Mouse (Mus musculus): ENCODE results near the gene Barx2. TPM values are rescaled to one million over a fixed set of nuclear protein-coding genes. Genes with fewer than 3 reads are reported as not detected.

The Barx2 gene
- polyA plus RNA-seq, 1 experiment from 2014 or later = 0.16 TPM

DNA sequence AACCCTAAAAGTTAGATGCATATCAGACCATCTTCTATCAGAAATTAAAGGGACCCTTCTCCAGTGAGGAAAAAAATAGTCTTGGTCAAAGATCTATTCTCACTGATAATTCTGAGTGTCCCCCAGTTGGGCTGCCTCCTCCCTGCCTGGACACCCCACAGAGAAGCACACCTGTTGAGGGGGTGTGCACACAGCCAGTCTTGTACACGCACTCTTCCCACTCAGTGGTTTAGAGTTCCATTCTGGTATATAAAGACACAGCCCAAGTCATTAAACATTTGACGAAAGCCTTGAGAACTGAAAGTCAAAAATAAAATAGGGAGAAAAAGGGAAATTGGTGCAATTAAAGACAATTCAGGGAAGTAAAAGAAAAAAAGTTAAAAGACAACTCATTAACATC is 30.9 kb downstream of the Barx2 start:
- WGBS = 88% methylated on average over 2 of the region's 2 CpGs
- H3K4me1 ChIP-seq = no peaks in the 10 kb centered on the region
- no peak overlapping the region for H3K9ac ChIP-seq
- H3K4me3 ChIP-seq (replicated peaks) = no peak overlapping the region
- no peak overlapping the region for H3K27ac ChIP-seq
- H3K36me3 ChIP-seq = no peaks in the 10 kb centered on the region
- no peak for ATAC-seq (replicated peaks; ENCODE audit: low FRiP score)
- H3K9me3 ChIP-seq (replicated peaks) = no peaks in the 10 kb centered on the region
- no peak overlapping the region for H3K4me2 ChIP-seq
- H3K27me3 ChIP-seq = no peaks in the 10 kb centered on the region

DNA sequence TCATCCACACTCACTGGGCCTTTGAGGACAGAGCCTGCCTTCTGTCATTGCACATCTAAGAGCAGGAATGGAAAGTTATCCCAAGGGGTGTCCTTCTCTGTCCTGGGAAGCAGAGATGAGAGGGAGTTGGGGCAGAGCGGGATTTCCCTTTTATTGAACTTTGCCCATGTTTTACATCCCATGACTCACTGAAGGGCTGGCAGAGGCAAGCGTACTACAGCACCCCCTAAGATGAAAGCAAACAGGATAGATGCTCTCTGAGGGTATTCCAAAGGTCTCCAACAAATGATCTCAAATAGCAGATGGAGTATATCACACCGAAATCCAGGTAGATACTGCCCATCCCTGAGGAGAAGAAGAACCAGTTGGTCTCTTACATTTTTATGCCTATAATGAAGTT is 37.7 kb downstream of the Barx2 start:
- no peak overlapping the region for H3K4me2 ChIP-seq
- no peaks in the 10 kb centered on the region for H3K27me3 ChIP-seq
- H3K9me3 ChIP-seq (replicated peaks) = no peaks in the 10 kb centered on the region
- no peak overlapping the region for H3K27ac ChIP-seq
- 83% methylated on average over 3 of the region's 3 CpGs for WGBS
- no peak for ATAC-seq (replicated peaks; ENCODE audit: low FRiP score)
- H3K36me3 ChIP-seq = no peaks in the 10 kb centered on the region
- H3K9ac ChIP-seq = no peak overlapping the region
- H3K4me1 ChIP-seq = no peaks in the 10 kb centered on the region
- H3K4me3 ChIP-seq (replicated peaks) = no peak overlapping the region

GRCm38 (mm10) chr9:31874236-31874635 is 39.0 kb downstream of the Barx2 start:
- Histone ChIP-seq H3K36me3 (no peaks in the 10 kb centered on the region), H3K9ac (no peak overlapping the region), H3K4me2 (no peak overlapping the region), H3K4me3 (replicated peaks) (no peak overlapping the region), H3K9me3 (replicated peaks) (no peaks in the 10 kb centered on the region), H3K27me3 (no peaks in the 10 kb centered on the region), H3K27ac (no peak overlapping the region), H3K4me1 (no peaks in the 10 kb centered on the region)
- 87% methylated on average over 3 of the region's 3 CpGs for WGBS
- no peak for ATAC-seq (replicated peaks; ENCODE audit: low FRiP score)

DNA sequence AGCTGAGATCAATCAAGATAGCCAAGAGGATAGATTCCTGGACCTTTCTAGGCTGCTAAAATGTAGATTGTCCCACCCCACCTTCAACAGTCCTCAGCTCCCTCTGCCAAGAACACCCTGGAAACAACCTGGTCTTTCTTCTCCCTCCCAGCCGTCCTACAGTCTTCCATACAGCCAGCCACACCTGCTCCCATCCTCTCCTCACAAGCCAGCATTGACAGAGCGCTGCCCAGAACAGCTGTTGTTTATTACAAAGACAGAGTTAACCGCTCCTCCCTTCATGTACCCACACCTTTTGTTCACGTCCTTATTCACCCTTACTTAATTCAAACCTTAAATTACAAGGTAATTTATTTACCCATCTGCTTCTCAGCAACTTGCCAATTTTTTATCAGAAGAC is 41.9 kb downstream of the Barx2 start:
- H3K9ac ChIP-seq = no peak overlapping the region

GRCm38 (mm10) chr9:31868823-31869460 is 44.3 kb downstream of the Barx2 start:
- H3K27ac ChIP-seq = no peak overlapping the region
- WGBS = 60% methylated on average over 2 of the region's 2 CpGs
- no peak for ATAC-seq (replicated peaks; ENCODE audit: low FRiP score)

More for the DNA sequence above, 41.9 kb downstream of the Barx2 start:
- WGBS = 45% methylated on average over 4 of the region's 4 CpGs
- Histone ChIP-seq H3K36me3 (no peaks in the 10 kb centered on the region), H3K4me2 (no peak overlapping the region), H3K9me3 (replicated peaks) (no peaks in the 10 kb centered on the region), H3K27me3 (no peaks in the 10 kb centered on the region), H3K4me1 (0 out of 2 replicates have a peak, but pooled peaks cover 3% of the 10 kb centered on the region), H3K4me3 (replicated peaks) (no peak overlapping the region), H3K27ac (no peak overlapping the region)
- no peak for ATAC-seq (replicated peaks; ENCODE audit: low FRiP score)

DNA sequence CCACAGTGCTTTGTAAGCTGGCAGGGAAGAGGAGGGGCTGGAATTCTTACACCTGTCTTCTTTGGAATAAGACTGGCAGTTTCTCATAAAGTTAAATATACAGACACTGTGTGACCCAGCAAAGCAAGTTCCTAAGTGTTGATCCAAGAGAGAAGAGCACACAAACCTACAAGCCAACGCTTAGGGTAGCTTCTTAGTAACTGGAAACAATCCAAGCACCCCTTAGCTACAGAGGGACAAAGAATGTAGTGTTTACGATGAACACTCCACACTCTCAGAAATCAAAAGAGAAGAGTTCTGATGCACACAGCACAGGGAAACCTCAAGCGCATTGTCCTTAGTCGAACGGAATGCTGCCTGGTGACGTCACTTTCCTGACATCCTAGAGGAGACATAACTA is 49.4 kb downstream of the Barx2 start:
- H3K36me3 ChIP-seq = no peaks in the 10 kb centered on the region
- WGBS = 77% methylated on average over 6 of the region's 6 CpGs
- H3K4me1 ChIP-seq = 0 out of 2 replicates have a peak, but pooled peaks cover 2% of the 10 kb centered on the region
- no peak overlapping the region for H3K4me3 ChIP-seq (replicated peaks)
- H3K27ac ChIP-seq = no peak overlapping the region
- ATAC-seq (replicated peaks; ENCODE audit: low FRiP score) = no peak
- H3K9me3 ChIP-seq (replicated peaks) = no peaks in the 10 kb centered on the region
- no peak overlapping the region for H3K9ac ChIP-seq
- H3K27me3 ChIP-seq = no peaks in the 10 kb centered on the region
- H3K4me2 ChIP-seq = no peak overlapping the region

More at GRCm38 (mm10) chr9:31868823-31869460, 44.3 kb downstream of the Barx2 start:
- Histone ChIP-seq H3K36me3 (no peaks in the 10 kb centered on the region), H3K27me3 (no peaks in the 10 kb centered on the region), H3K9me3 (replicated peaks) (no peaks in the 10 kb centered on the region), H3K4me2 (no peak overlapping the region), H3K9ac (no peak overlapping the region), H3K4me3 (replicated peaks) (no peak overlapping the region), H3K4me1 (0 out of 2 replicates have a peak, but pooled peaks cover 3% of the 10 kb centered on the region)

- no peaks in the 10 kb centered on the region for H3K9me3 ChIP-seq (replicated peaks)
- H3K4me3 ChIP-seq (replicated peaks) = no peak overlapping the region
- peaks cover 11% of the 10 kb centered on the region; the same call in 1 of the 2 replicates for H3K27me3 ChIP-seq
- no peaks in the 10 kb centered on the region for H3K36me3 ChIP-seq
- 67% methylated on average over 5 of the region's 5 CpGs for WGBS
- ATAC-seq (replicated peaks; ENCODE audit: low FRiP score) = no peak
- H3K4me2 ChIP-seq = no peak overlapping the region
- H3K27ac ChIP-seq = no peak overlapping the region
- H3K4me1 ChIP-seq = peaks cover 17% of the 10 kb centered on the region; the same call in 1 of the 2 replicates
- no peak overlapping the region for H3K9ac ChIP-seq
Measured at GRCm38 (mm10) chr9:31859446-31859845, 53.8 kb downstream of the Barx2 start.

GRCm38 (mm10) chr9:31858720-31859340 is 54.4 kb downstream of the Barx2 start:
- Histone ChIP-seq H3K27me3 (peaks cover 11% of the 10 kb centered on the region; the same call in 1 of the 2 replicates), H3K27ac (no peak overlapping the region), H3K36me3 (no peaks in the 10 kb centered on the region), H3K4me1 (peaks cover 17% of the 10 kb centered on the region; the same call in 1 of the 2 replicates), H3K9ac (no peak overlapping the region), H3K4me3 (replicated peaks) (peak overlapping the region; percentile 23), H3K9me3 (replicated peaks) (no peaks in the 10 kb centered on the region), H3K4me2 (peak overlapping the region; percentile 54)
- peak; percentile 10; the same call in 1 of the 2 replicates for ATAC-seq (replicated peaks; ENCODE audit: low FRiP score)
- 7% methylated on average over 20 of the region's 20 CpGs for WGBS

DNA sequence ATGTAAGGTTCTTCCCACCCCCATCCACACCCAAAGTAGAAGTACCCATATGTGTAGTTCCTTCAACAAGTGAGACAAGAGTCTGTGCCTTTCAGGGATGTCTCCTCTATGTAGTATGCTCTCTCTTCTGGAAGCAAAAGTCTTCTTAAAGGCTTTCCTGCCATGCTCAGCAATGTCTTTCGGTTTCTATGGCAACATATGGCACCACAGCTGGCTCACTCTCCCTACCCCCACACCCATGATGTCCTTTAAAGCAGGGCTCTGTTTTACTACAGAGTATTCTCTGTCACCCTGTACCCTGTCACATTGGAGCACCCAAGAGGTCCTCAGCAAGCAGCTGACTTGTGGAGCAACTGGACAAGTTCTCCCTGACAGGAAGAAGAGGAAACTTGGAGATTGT is 55.8 kb downstream of the Barx2 start:
- WGBS = 79% methylated on average over 1 of the region's 1 CpGs
- ATAC-seq (replicated peaks; ENCODE audit: low FRiP score) = no peak
- Histone ChIP-seq H3K9me3 (replicated peaks) (no peaks in the 10 kb centered on the region), H3K27me3 (peaks cover 11% of the 10 kb centered on the region; the same call in 1 of the 2 replicates), H3K27ac (no peak overlapping the region), H3K4me2 (no peak overlapping the region), H3K4me1 (peaks cover 17% of the 10 kb centered on the region; the same call in 1 of the 2 replicates), H3K9ac (no peak overlapping the region), H3K36me3 (no peaks in the 10 kb centered on the region), H3K4me3 (replicated peaks) (no peak overlapping the region)

GRCm38 (mm10) chr9:31856437-31856836 is 56.8 kb downstream of the Barx2 start:
- Histone ChIP-seq H3K4me2 (no peak overlapping the region), H3K27ac (no peak overlapping the region), H3K4me1 (peaks cover 17% of the 10 kb centered on the region; the same call in 1 of the 2 replicates), H3K9ac (no peak overlapping the region), H3K36me3 (no peaks in the 10 kb centered on the region), H3K9me3 (replicated peaks) (no peaks in the 10 kb centered on the region), H3K4me3 (replicated peaks) (no peak overlapping the region), H3K27me3 (peaks cover 11% of the 10 kb centered on the region; the same call in 1 of the 2 replicates)
- 26% methylated on average over 8 of the region's 8 CpGs for WGBS
- no peak for ATAC-seq (replicated peaks; ENCODE audit: low FRiP score)

- Histone ChIP-seq H3K4me2 (no peak overlapping the region), H3K27me3 (peaks cover 11% of the 10 kb centered on the region; the same call in 1 of the 2 replicates), H3K9ac (no peak overlapping the region), H3K27ac (no peak overlapping the region), H3K4me1 (peaks cover 17% of the 10 kb centered on the region; the same call in 1 of the 2 replicates), H3K36me3 (no peaks in the 10 kb centered on the region), H3K4me3 (replicated peaks) (no peak overlapping the region), H3K9me3 (replicated peaks) (no peaks in the 10 kb centered on the region)
- 47% methylated on average over 6 of the region's 6 CpGs for WGBS
- ATAC-seq (replicated peaks; ENCODE audit: low FRiP score) = peak; percentile 68
Measured at GRCm38 (mm10) chr9:31855668-31856067, 57.6 kb downstream of the Barx2 start.

DNA sequence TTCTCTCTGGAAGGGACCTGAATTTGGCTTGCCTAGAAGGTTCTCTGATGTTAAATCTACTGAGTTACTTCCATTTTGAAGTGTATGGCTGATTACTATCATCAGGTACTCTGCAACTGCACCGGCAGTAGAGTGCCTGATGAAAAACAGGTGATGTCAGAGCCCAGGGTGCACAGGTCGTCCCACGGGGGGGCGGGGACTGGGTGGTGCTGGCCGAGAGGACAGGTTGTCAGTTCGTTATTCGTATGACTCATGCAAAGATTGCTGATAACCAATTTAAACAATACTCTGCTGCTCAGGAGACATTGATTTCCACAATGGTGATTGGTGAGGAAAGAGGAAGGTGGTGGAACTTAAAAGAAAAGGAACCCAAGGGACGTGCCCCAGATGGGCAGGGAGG is 61.6 kb downstream of the Barx2 start:
- H3K4me1 ChIP-seq = peaks cover 10% of the 10 kb centered on the region; the same call in 1 of the 2 replicates
- ATAC-seq (replicated peaks; ENCODE audit: low FRiP score) = no peak
- H3K4me3 ChIP-seq (replicated peaks) = no peak overlapping the region
- no peak overlapping the region for H3K27ac ChIP-seq
- no peak overlapping the region for H3K4me2 ChIP-seq
- no peak overlapping the region for H3K9ac ChIP-seq
- WGBS = 73% methylated on average over 8 of the region's 8 CpGs
- no peaks in the 10 kb centered on the region for H3K36me3 ChIP-seq
- no peaks in the 10 kb centered on the region for H3K9me3 ChIP-seq (replicated peaks)
- no peaks in the 10 kb centered on the region for H3K27me3 ChIP-seq
